Mouse (Mus musculus) left cerebral cortex, postnatal 4 days (tissue): ENCODE data around the gene Spns1. TPM values are rescaled to one million over a fixed set of nuclear protein-coding genes. Genes with fewer than 3 reads are reported as not detected.
"Not testable (repeated sequence)": the region's sequence is repeated elsewhere in the genome, so short reads cannot be mapped to it uniquely, and the experiment has no call there.

Experiments used
- DNase-seq: peaks from one replicate; pipeline ENCODE4 v3.0.0-alpha.2; 2022
- intact Hi-C: fragments of 180-260 bp; cut with DNase I; formaldehyde crosslinking; loops from one replicate; pipeline ENCODE4 v1.15.1; 2025
- total RNA-seq, 2 experiments: library from RNA; stranded (reverse); gene quantifications; 2 replicates each; pipeline ENCODE4 v1.2.3; 2021

Gene Spns1
- total RNA-seq: 10 to 100 TPM; 82.4 to 83.9 TPM

GRCm38 (mm10) chr7:126377278-126378158 is at the start of gene Spns1:
Spns1 (minus strand) TSS chr7:126377450.
- peak; percentile 97 for DNase-seq
- intact Hi-C loops: loop anchor here (2.0 to 5.0 kb wide), 2 partner anchors 55 to 115 kb away; no protein-coding TSS in a partner anchor

DNA sequence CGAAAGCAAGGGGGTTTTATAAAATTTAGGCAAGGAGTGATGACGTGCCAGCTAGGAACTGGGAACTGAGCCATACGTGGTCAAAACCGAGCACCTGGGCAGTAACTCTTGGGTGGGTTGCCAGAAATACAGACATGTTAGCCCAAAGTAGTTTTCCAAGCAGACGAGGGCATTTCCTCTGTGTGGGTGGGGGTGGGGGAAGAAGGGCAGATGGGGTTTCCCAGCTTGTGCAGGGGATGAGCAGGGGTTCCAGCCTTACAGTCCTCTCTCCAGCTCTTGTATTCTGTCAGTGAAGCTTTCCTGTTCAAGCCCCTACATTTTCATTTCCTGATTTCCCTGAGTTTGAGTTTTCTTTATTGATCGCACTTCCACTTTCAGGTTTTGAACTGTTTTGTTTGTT is 46.9 kb upstream of the Spns1 start:
- DNase-seq: no peak
- intact Hi-C loops: no loop called here

- intact Hi-C loops: no loop called here
- no peak for DNase-seq
Measured at GRCm38 (mm10) chr7:126421756-126422155, 44.5 kb upstream of the Spns1 start.

- DNase-seq: no peak
- intact Hi-C loops: no loop called here
Measured at GRCm38 (mm10) chr7:126418496-126418895, 41.2 kb upstream of the Spns1 start.

DNA sequence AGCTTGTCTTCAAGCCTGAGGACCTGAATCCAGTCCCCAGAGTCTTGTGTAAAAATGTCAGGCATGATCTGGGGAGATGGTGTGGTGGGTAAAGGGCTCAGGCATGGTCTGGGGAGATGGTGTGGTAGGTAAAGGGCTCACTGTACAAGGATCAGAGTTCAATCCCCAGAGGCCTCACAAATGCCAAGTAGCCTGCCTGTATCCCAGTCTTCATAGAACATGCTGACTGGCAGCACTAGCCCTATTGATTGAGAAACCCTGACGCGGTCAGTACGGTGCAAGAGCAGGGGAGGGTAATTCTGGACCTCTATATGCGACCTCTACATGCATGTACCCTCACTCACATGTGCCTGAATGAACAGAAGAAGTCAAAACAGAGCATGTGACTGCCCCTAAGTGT is 40.4 kb upstream of the Spns1 start:
- intact Hi-C loops: no loop called here
- no peak for DNase-seq

GRCm38 (mm10) chr7:126417045-126417444 is 39.8 kb upstream of the Spns1 start:
- intact Hi-C loops: no loop called here
- DNase-seq: no peak

DNA sequence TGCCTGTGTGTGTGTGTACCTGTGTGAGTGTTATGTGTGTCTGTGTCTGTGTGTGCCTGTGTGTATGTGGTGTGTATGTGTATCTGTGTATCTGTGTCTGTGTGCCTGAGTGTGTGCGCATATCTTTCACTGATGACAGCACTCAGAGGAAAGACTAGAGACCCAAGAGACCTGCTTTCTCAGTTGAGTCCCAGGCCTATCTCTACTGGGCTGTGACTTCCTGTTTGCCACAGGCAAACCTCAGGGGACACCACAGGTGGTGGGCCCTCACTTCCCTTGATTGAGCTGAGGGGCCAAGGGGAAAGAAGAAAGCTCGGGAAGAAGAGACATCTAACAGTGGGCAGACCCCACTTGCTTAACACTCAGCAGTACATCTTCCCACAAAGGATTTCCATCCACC is 39.4 kb upstream of the Spns1 start:
- DNase-seq: no peak
- intact Hi-C loops: no loop called here

DNA sequence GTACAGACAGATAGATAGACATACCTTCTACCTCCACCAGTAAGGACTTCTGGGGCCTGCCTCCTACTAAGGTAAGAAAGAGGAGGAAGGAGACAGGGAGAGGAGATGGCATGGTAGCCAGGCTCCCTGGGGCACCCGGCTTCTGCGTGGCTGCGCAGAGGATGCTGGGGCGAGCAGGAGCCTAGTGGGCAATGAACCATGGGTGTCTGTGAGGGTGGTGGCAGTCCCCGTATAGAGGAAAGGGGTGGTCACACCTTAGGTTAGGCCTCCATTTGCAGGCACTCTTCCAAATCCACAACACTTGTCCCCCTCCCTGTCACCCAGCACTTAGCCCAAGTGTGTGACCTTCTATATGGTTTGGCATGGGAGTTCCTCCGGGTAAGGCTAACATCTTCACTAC is 37.5 kb upstream of the Spns1 start, which contains the start of gene Cd19:
Gene Cd19, minus strand, starts transcription at position 165 of the 400 bp plus-strand sequence.
- DNase-seq: no peak
- intact Hi-C loops: no loop called here

GRCm38 (mm10) chr7:126411061-126411460 is 33.8 kb upstream of the Spns1 start:
- intact Hi-C loops: no loop called here
- DNase-seq: no peak

DNA sequence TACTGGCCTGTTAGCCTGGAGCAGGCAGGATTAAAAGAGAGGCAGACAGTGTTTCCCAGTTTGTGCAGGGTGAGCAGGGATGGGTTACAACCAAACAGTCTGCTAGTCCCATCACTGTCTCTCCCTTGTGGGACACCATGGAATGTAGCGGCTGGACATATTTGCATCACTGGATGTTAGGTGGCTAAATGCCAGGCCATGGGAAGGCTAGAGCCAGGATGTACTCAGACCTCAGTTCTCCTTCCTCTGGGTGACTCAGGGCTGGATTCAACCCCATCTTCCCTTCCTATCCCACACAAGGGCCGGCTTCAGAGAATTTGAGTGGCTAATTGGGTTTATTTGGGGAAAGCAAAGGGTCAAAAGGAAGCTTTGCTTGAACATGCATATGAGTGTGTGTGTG is 31.4 kb upstream of the Spns1 start:
- no peak for DNase-seq
- intact Hi-C loops: loop anchor here (10.0 kb wide), 1 partner anchor 116 kb away; no protein-coding TSS in a partner anchor

DNA sequence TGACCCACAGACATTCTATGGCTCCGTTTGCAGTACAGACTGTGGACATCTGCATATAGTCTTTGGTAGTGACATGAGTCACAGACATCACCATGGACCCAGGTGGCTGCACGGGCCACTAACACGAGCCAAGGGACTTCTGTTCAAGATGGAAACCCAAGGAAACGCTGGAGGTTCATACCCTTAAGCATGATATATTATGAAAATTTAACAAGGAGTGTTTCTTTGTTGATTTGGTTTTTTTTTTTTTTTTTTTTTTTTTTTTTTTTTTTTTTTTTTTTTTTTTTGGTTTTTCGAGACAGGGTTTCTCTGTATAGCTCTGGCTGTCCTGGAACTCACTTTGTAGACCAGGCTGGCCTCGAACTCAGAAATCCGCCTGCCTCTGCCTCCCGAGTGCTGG is 25.3 kb upstream of the Spns1 start:
- intact Hi-C loops: loop anchor here (10.0 kb wide), 1 partner anchor 122 kb away; no protein-coding TSS in a partner anchor
- not testable (repeated sequence) for DNase-seq

GRCm38 (mm10) chr7:126399548-126399947 is 22.3 kb upstream of the Spns1 start:
- peak; percentile 84 for DNase-seq
- intact Hi-C loops: no loop called here

DNA sequence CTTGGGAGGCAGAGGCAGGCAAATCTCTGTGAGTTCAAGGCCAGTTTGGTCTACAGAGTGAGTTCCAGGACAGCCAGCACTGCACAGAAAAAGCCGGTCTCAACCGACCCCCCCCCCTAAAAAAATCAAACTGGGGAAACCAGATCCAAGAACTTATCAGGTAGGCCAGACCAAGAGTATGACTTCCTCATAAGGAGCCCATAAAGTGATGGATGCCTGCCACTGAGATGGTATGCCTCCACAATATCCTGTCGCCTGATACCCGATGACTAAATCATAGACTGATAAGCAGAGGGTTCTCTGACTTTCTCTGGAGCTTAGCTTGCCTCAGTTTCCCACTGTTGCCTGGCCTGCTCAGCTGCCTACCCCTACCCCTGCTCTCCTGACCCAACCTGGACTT is 20.6 kb upstream of the Spns1 start:
- no peak for DNase-seq
- intact Hi-C loops: no loop called here

DNA sequence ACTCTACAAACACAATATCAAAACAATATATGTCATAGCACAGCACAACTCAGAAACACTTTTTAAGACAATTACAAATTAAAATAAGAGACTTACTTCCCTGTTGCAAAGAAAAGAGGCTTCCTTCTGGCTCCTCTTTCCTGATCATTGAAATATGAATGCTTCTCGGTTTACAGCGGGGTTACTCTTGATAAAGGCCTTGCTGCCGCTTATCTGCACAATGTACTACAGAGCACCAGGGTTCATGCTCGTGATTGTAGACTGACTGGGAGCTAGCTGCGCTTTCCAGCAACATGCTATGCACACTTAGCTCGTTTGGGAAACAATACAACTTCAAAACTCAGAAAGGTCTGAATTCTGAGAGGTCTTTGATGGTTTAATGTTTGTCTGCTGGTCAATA is 20.0 kb upstream of the Spns1 start:
- intact Hi-C loops: no loop called here
- DNase-seq: no peak

DNA sequence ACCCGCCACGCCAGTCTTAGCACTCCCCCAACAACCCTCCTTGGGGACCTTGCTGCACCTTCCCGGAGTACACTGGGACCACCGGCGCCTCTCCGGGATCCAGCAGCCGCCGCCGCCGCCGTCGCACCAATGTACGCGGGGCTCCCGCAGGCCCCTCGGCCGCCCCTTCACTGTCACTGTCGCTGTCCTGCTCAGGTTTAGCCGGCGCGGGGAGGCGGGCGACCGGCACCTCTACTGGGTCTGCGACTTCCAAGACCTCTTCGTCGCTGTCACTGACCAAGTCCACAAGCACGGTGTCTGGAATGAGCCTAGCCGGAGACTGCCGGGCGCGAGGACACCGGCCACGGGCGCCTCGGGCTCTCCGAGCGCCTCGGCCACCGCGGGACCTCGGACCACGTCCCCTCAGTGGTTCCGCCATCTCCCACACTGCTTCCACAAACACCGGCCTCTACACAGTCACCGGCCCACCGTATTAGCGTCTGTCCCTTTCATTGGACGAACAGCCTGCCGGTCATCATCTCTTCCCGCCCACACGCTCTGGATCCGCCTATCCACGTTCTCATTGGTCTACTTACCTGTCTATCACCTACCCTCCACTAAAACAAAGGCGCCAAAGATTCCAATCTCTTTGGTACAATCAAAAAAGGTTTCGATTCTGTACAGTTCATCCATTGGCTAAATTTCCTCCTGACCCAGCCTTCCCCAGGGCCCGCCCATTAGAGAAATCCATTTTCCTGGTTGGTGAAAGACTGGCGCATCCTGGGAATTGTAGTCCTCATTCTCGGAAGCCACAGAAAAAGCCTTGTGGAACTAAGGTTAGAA is 19.3 kb upstream of the Spns1 start, which contains the start of gene Nfatc2ip:
Gene Nfatc2ip, minus strand, starts transcription at position 440 of the 822 bp plus-strand sequence.
- intact Hi-C loops: no loop called here
- peak; percentile 88 for DNase-seq

DNA sequence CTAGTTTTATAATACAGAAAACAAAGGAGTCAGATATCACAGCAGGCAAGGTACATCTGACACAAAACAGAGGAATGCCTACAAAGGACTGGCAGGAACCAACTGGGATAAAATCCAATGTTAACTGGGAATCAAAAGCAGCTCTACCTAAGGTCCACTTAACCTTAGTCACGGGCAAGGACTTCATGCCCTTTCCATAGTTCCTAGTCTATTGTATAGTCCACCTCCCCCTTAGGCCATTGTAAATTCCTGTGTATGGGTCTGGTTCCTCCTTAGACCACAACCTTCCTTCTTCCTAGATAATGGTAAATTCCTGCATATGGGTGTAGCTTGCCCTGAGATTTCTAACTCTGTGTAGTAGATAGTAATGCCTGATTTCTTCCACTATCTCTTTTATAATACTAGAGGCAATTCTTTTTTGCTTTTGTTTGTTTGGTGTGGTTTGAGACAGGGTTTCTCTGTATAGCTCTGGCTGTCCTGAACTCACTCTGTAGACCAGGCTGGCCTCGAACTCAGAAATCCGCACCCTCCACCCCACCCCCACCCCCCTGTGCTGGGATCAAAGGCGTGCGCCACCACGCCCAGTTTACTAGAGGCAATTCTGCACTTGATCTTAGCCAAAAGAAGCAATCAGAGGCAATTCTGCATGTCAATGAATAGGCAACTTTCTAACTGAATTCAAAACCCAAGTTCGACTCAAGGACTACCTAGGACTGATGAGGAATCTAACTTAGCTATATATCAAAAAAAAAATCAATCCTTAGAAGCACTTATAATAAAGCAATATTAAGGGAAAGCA is 15.0 kb upstream of the Spns1 start:
- DNase-seq, intact Hi-C loops: not testable (repeated sequence)

DNA sequence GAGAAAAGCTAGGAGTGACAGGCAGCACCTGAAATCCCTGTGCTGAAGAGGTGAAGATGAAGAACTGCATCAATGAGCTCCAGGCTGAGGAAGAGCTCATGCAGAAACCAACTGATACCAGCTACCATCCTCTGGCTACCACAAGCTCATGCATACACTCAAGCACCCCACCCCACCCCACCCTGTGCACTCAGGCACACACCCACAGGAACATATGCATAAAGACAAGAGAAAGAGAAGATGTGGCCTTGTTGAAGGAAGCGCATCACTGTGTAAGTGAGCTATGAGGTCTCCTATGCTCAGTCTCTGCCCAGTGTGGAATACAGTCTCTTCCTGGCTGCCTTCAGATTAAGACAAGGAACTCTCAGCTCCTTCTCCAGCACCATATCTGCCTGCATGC is 10.9 kb upstream of the Spns1 start:
- DNase-seq: no peak
- intact Hi-C loops: no loop called here

DNA sequence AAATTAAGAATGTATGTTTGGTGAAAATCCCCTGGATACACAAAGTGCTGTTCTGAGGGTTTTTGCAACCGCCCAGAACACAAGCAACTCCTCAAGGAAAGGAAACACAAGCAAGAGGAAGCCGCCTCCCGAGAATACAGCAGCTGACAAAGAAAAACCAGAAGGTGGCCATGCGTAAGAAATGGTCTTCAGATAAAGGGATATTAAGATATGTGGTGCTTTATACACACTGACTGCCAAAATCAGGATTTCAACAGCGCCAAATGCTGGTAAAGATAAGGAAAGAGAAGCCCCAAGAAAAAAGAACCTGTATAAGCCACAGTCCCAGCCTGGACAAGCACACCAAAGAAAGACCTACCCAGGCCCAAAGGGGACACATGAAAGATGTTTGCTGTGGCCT is 6.3 kb upstream of the Spns1 start:
- intact Hi-C loops: no loop called here
- no peak for DNase-seq

DNA sequence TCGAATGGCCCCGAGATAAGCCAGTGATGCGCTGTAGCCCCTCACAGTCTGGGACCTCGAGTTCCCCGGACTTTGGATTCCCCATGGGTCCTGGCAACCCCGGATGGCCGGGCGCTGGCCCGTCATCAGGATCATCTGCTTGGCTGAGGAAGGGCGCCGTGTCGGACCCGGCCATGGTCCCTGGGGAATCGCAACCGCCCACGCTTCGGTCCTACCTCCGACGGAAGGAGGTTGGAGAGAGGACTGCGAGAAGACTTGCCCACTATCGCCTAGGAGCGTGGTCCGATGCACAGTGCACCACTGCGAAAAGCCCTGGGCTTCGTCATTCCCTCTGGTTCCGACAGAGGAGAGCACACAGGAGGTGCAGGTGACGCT is 360 bp downstream of the Spns1 start:
- intact Hi-C loops: loop anchor here (5.0 kb wide), 1 partner anchor 115 kb away; no protein-coding TSS in a partner anchor
- DNase-seq: peak; percentile 28

DNA sequence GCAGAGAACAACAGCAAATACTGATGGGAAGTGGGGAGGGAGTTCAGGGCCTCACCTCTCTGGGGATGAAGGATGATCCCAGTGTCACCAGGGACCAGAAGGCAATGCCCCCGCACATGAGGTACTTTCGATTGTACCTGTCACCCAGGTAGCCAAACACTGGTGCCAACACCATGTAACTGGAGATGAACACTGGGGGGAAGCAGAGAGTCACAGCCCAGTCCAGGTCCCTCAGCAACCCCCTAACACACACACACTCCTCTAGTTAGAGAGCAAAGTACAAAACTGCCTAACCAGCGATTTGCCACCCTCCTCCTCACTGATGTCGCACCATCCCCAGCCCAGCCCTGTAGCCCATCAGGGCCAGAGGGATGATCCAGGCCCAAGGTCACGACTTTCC is 2.2 kb downstream of the Spns1 start:
- no peak for DNase-seq
- intact Hi-C loops: loop anchor here (5.0 kb wide), 1 partner anchor 113 kb away; no protein-coding TSS in a partner anchor

DNA sequence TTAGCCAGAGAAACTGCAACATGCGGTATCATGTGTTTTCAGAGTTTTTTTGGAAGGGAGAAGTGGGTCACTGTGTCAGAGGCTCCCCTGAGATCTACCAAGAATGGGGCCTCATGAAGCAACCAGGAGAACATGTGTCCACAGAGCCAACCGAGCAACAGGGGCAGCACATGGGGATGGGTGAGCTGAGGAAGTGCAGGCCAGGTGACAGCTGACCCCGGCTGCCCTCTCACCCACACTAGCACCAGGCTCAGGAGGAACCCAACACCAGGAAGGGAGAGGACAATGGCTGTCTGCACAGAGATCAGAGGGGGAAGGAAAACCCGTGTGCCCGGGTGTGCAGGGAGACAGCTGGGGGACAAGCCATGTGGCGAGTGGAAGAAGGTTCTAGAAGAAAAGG is 2.7 kb downstream of the Spns1 start:
- intact Hi-C loops: no loop called here
- DNase-seq: no peak
